Mouse (Mus musculus): ENCODE results near the gene Mtrf1. TPM values are rescaled to one million over a fixed set of nuclear protein-coding genes. Genes with fewer than 3 reads are reported as not detected.
A peak's percentile ranks its signal among the peaks of the same experiment; 100 is the strongest.
"Not testable (repeated sequence)": the region's sequence is repeated elsewhere in the genome, so short reads cannot be mapped to it uniquely, and the experiment has no call there.

Mtrf1 gene
- total RNA-seq (2021) (1 to 10 TPM; 4.2 to 7.2 TPM), polyA plus RNA-seq (2012; rRNA removed) (0.45 and 0.57 TPM in 2 replicates)
- long read RNA-seq, transcript Mtrf1-201 (11 exons, 1,799 nt) = major isoform, 8 of 8 reads
- long read RNA-seq, partial matches to known transcripts = 0 of 8 reads
- long read RNA-seq, other reads (novel, unspliced or antisense) = 0 of 8 reads

GRCm38 (mm10) chr14:79397321-79398122 lies at the start of gene Mtrf1:
TSS of gene Mtrf1 (plus strand) at chr14:79397772.
- peak; percentile 74 for DNase-seq

GRCm38 (mm10) chr14:79358055-79358454 lies 39.5 kb upstream of the Mtrf1 start:
- no peak for DNase-seq

GRCm38 (mm10) chr14:79377041-79377440 lies 20.5 kb upstream of the Mtrf1 start:
- DNase-seq = no peak

- no peak for DNase-seq
Measured at GRCm38 (mm10) chr14:79383120-79383519, 14.5 kb upstream of the Mtrf1 start.

GRCm38 (mm10) chr14:79388304-79388703 lies 9.3 kb upstream of the Mtrf1 start:
- no peak for DNase-seq

- peak; percentile 46 for DNase-seq
Measured at GRCm38 (mm10) chr14:79389438-79390264, 7.9 kb upstream of the Mtrf1 start.

- peak; percentile 96 for DNase-seq
Measured at GRCm38 (mm10) chr14:79390265-79390926, 7.2 kb upstream of the Mtrf1 start, which contains the start of gene Naa16. TSS of gene Naa16 (minus strand) at chr14:79390778.

- DNase-seq = no peak
Measured at GRCm38 (mm10) chr14:79393289-79393688, 4.3 kb upstream of the Mtrf1 start.

- DNase-seq = peak; percentile 49
Measured at GRCm38 (mm10) chr14:79394564-79394963, 3.0 kb upstream of the Mtrf1 start.

GRCm38 (mm10) chr14:79407641-79408040 lies 10.1 kb downstream of the Mtrf1 start:
- DNase-seq = no peak

- DNase-seq = no peak
Measured at GRCm38 (mm10) chr14:79409278-79409830, 11.8 kb downstream of the Mtrf1 start.

- DNase-seq = no peak
Measured at GRCm38 (mm10) chr14:79410662-79411061, 13.1 kb downstream of the Mtrf1 start.

- no peak for DNase-seq
Measured at GRCm38 (mm10) chr14:79413121-79413520, 15.5 kb downstream of the Mtrf1 start.

- no peak for DNase-seq
Measured at GRCm38 (mm10) chr14:79420083-79420685, 22.6 kb downstream of the Mtrf1 start.

- peak; percentile 98 for DNase-seq
Measured at GRCm38 (mm10) chr14:79425979-79426729, 28.6 kb downstream of the Mtrf1 start, which contains the start of gene Kbtbd7. TSS of gene Kbtbd7 (plus strand) at chr14:79426511.

GRCm38 (mm10) chr14:79426730-79427365 lies 29.3 kb downstream of the Mtrf1 start:
- not testable (repeated sequence) for DNase-seq

- no peak for DNase-seq
Measured at GRCm38 (mm10) chr14:79434068-79434467, 36.5 kb downstream of the Mtrf1 start.

- DNase-seq = no peak
Measured at GRCm38 (mm10) chr14:79440655-79441054, 43.1 kb downstream of the Mtrf1 start.

GRCm38 (mm10) chr14:79441441-79441840 lies 43.9 kb downstream of the Mtrf1 start:
- DNase-seq = no peak

- DNase-seq = no peak
Measured at GRCm38 (mm10) chr14:79444601-79445000, 47.0 kb downstream of the Mtrf1 start.
